Mouse (Mus musculus): ENCODE data around the gene Adcy9. TPM values are rescaled to one million over a fixed set of nuclear protein-coding genes. Genes with fewer than 3 reads are reported as not detected.

Adcy9 gene
- polyA plus RNA-seq, 2 experiments, result 0.65 to 0.81 TPM

DNA sequence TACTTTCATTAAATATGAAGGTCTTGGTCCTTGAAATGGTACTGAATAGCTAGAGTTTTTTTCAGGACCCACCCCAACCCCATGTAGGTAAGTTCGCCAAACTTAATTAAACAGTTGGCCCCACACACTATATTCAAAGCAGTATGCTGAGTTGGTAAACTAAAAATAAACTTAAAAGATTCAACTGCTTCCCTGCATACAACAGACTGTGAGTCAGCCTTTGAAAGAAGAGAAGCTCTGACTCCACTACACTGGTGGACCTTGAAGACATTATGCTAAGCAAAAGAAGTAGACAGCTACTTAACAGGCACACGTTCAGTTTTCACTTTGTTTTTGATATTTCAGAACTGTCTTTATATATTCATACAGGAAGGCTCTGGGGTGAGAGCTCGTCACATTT lies 10.7 kb upstream of the Adcy9 start:
- Histone ChIP-seq H3K9me3 (ENCODE audit: control insufficient read depth, low read length) (no peaks in the 10 kb centered on the region), H3K4me1 (replicated peaks; ENCODE audit: control insufficient read depth in 2 of 2, insufficient read depth in 2 of 2, low read length in 1 of 2) (no peaks in the 10 kb centered on the region), H3K4me3 (ENCODE audit: insufficient read depth in 1 of 2, low read depth in 2 of 2, low read length in 2 of 2) (no peak overlapping the region), H3K36me3 (replicated peaks; ENCODE audit: control insufficient read depth, insufficient read depth, low read depth) (no peaks in the 10 kb centered on the region), H3K27me3 (ENCODE audit: control insufficient read depth, insufficient read depth, low read length) (no peaks in the 10 kb centered on the region), H3K27ac (no peak overlapping the region), H3K4me2 (ENCODE audit: low read depth) (no peak overlapping the region), H3K9ac (replicated peaks) (no peak overlapping the region)
- DNase-seq (ENCODE audit: low read depth in 3 of 3, low spot score in 3 of 3) (no peak), ATAC-seq (ENCODE audit: insufficient read depth) (no peak)
- TF ChIP-seq EP300 (IDR thresholded peaks at IDR 0.05; ENCODE audit: low read depth) (no peak), CTCF (IDR thresholded peaks at IDR 0.05; ENCODE audit: low read depth) (no peak)
- WGBS (ENCODE audit: insufficient replicate concordance), result 54% methylated on average over 3 of the region's 3 CpGs

- Histone ChIP-seq H3K36me3 (replicated peaks; ENCODE audit: control insufficient read depth, insufficient read depth, low read depth) (no peaks in the 10 kb centered on the region), H3K4me2 (ENCODE audit: low read depth) (no peak overlapping the region), H3K4me3 (ENCODE audit: insufficient read depth in 1 of 2, low read depth in 2 of 2, low read length in 2 of 2) (no peak overlapping the region), H3K27me3 (ENCODE audit: control insufficient read depth, insufficient read depth, low read length) (no peaks in the 10 kb centered on the region), H3K4me1 (replicated peaks; ENCODE audit: control insufficient read depth in 2 of 2, insufficient read depth in 2 of 2, low read length in 1 of 2) (no peaks in the 10 kb centered on the region), H3K27ac (no peak overlapping the region), H3K9ac (replicated peaks) (no peak overlapping the region), H3K9me3 (ENCODE audit: control insufficient read depth, low read length) (no peaks in the 10 kb centered on the region)
- TF ChIP-seq CTCF (IDR thresholded peaks at IDR 0.05; ENCODE audit: low read depth), result no peak
- no peak for TF ChIP-seq EP300 (IDR thresholded peaks at IDR 0.05; ENCODE audit: low read depth)
- DNase-seq (ENCODE audit: low read depth in 3 of 3, low spot score in 3 of 3), result no peak
- ATAC-seq (ENCODE audit: insufficient read depth), result no peak
- 65% methylated on average over 5 of the region's 5 CpGs for WGBS (ENCODE audit: insufficient replicate concordance)
These were observed 9.9 kb upstream of the Adcy9 start for GRCm38 (mm10) chr16:4430232-4430631.

- no peak for ATAC-seq (ENCODE audit: insufficient read depth)
- no peak for DNase-seq (ENCODE audit: low read depth in 3 of 3, low spot score in 3 of 3)
- Histone ChIP-seq H3K27me3 (ENCODE audit: control insufficient read depth, insufficient read depth, low read length) (no peaks in the 10 kb centered on the region), H3K4me3 (ENCODE audit: insufficient read depth in 1 of 2, low read depth in 2 of 2, low read length in 2 of 2) (no peak overlapping the region), H3K27ac (no peak overlapping the region), H3K9ac (replicated peaks) (no peak overlapping the region), H3K9me3 (ENCODE audit: control insufficient read depth, low read length) (no peaks in the 10 kb centered on the region), H3K4me2 (ENCODE audit: low read depth) (no peak overlapping the region), H3K36me3 (replicated peaks; ENCODE audit: control insufficient read depth, insufficient read depth, low read depth) (no peaks in the 10 kb centered on the region), H3K4me1 (replicated peaks; ENCODE audit: control insufficient read depth in 2 of 2, insufficient read depth in 2 of 2, low read length in 1 of 2) (peaks cover 0 to 3% of the 10 kb centered on the region in 2 experiments; a peak in 2 of 4 replicates)
- WGBS (ENCODE audit: insufficient replicate concordance), result 8% methylated on average over 4 of the region's 4 CpGs
- no peak for TF ChIP-seq EP300 (IDR thresholded peaks at IDR 0.05; ENCODE audit: low read depth)
- TF ChIP-seq CTCF (IDR thresholded peaks at IDR 0.05; ENCODE audit: low read depth), result no peak
These were observed 5.4 kb upstream of the Adcy9 start for GRCm38 (mm10) chr16:4425658-4426234.

DNA sequence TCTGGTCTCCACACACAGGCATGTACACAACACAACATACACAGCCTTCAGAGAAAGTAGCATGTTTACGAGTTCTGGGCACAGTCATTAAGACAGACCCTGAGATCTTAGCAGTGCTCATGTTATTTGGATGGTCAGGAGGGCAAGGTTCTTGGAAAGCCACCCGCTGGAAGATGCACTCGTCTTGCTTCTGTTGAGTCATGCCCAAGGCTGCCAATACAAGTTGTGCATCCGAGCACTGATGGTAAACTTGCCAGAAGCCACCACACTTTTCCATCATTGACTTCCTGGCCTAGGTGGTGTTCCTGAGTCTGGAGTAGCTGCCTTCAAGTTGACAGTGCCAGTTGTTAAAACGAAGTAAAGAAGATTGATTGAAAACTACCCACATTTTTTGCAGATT lies 3.3 kb upstream of the Adcy9 start:
- WGBS (ENCODE audit: insufficient replicate concordance), result 59% methylated on average over 5 of the region's 5 CpGs
- H3K27ac ChIP-seq, result no peak overlapping the region
- no peaks in the 10 kb centered on the region for H3K36me3 ChIP-seq (replicated peaks; ENCODE audit: control insufficient read depth, insufficient read depth, low read depth)
- H3K4me2 ChIP-seq (ENCODE audit: low read depth), result no peak overlapping the region
- no peak for ATAC-seq (ENCODE audit: insufficient read depth)
- no peak overlapping the region for H3K9ac ChIP-seq (replicated peaks)
- no peaks in the 10 kb centered on the region for H3K27me3 ChIP-seq (ENCODE audit: control insufficient read depth, insufficient read depth, low read length)
- H3K9me3 ChIP-seq (ENCODE audit: control insufficient read depth, low read length), result no peaks in the 10 kb centered on the region
- no peak overlapping the region for H3K4me3 ChIP-seq (ENCODE audit: insufficient read depth in 1 of 2, low read depth in 2 of 2, low read length in 2 of 2)
- peaks cover 0 to 9% of the 10 kb centered on the region in 2 experiments; a peak in 3 of 4 replicates for H3K4me1 ChIP-seq (replicated peaks; ENCODE audit: control insufficient read depth in 2 of 2, insufficient read depth in 2 of 2, low read length in 1 of 2)
- TF ChIP-seq EP300 (IDR thresholded peaks at IDR 0.05; ENCODE audit: low read depth) (no peak), CTCF (IDR thresholded peaks at IDR 0.05; ENCODE audit: low read depth) (no peak)
- DNase-seq (ENCODE audit: low read depth in 3 of 3, low spot score in 3 of 3), result no peak

DNA sequence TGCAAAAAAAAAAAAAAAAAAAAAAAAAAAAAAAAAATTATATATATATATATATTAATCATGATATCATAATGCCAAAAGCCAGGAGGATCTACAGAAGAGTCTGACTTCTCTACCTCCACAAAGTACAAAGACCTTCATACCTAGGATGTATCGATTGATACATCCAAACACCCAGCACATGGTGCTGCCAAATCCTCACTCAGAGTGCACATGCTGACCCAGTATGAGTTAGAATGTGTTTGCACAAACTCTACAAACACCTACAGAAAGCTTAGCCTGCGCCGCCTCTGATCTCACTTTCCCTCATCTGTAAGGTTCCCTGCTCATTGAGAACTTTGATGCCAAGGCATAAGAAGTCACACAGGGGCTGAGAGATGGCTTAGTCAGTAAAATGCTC lies 2.7 kb upstream of the Adcy9 start:
- H3K4me2 ChIP-seq (ENCODE audit: low read depth), result no peak overlapping the region
- no peak overlapping the region for H3K4me3 ChIP-seq (ENCODE audit: insufficient read depth in 1 of 2, low read depth in 2 of 2, low read length in 2 of 2)
- H3K27me3 ChIP-seq (ENCODE audit: control insufficient read depth, insufficient read depth, low read length), result no peaks in the 10 kb centered on the region
- H3K27ac ChIP-seq, result no peak overlapping the region
- no peak overlapping the region for H3K9ac ChIP-seq (replicated peaks)
- no peaks in the 10 kb centered on the region for H3K36me3 ChIP-seq (replicated peaks; ENCODE audit: control insufficient read depth, insufficient read depth, low read depth)
- no peaks in the 10 kb centered on the region for H3K9me3 ChIP-seq (ENCODE audit: control insufficient read depth, low read length)
- TF ChIP-seq EP300 (IDR thresholded peaks at IDR 0.05; ENCODE audit: low read depth) (no peak), CTCF (IDR thresholded peaks at IDR 0.05; ENCODE audit: low read depth) (no peak)
- H3K4me1 ChIP-seq (replicated peaks; ENCODE audit: control insufficient read depth in 2 of 2, insufficient read depth in 2 of 2, low read length in 1 of 2), result peaks cover 0 to 13% of the 10 kb centered on the region in 2 experiments; a peak in 3 of 4 replicates
- DNase-seq (ENCODE audit: low read depth in 3 of 3, low spot score in 3 of 3) (no peak), ATAC-seq (ENCODE audit: insufficient read depth) (no peak)
- WGBS (ENCODE audit: insufficient replicate concordance), result 76% methylated on average over 3 of the region's 3 CpGs
